Mouse (Mus musculus) hindbrain, embryonic 15.5 days (tissue): ENCODE measurements around the gene Gm42906. TPM values are rescaled to one million over a fixed set of nuclear protein-coding genes. Genes with fewer than 3 reads are reported as not detected.

Experiments used
- ATAC-seq: fragments of 200-750 bp; cut with Nextera tagmentation; 2 replicates; pipeline ENCODE4 v1.8.0; 2017; ENCODE audit warnings: low read depth, moderate number of reproducible peaks, moderate TSS enrichment; ENCODE audit not compliant: low FRiP score
- H3K27ac ChIP-seq: fragments of 300-500 bp; sonication (generic); replicated peaks from 2 replicates; pipeline ENCODE4 v1.5.1; 2015; ENCODE audit warnings: mild to moderate bottlenecking, inconsistent platforms
- H3K27me3 ChIP-seq: fragments of 300-500 bp; sonication (generic); 2 replicates; pipeline ENCODE4 v1.6.1; 2015; ENCODE audit warnings: control low read depth, inconsistent platforms
- H3K36me3 ChIP-seq: fragments of 300-500 bp; sonication (generic); 2 replicates; pipeline ENCODE4 v1.6.1; 2015; ENCODE audit warnings: control low read depth, inconsistent platforms
- H3K4me1 ChIP-seq: fragments of 300-500 bp; sonication (generic); replicated peaks from 2 replicates; pipeline ENCODE4 v1.6.1; 2015; ENCODE audit warnings: control low read depth, inconsistent platforms
- H3K4me2 ChIP-seq: fragments of 300-500 bp; sonication (generic); 2 replicates; pipeline ENCODE4 v1.6.1; 2015; ENCODE audit warnings: moderate library complexity, mild to moderate bottlenecking, inconsistent platforms
- H3K4me3 ChIP-seq: fragments of 300-500 bp; sonication (generic); 2 replicates; pipeline ENCODE4 v1.5.1; 2015; ENCODE audit warnings: mild to moderate bottlenecking, inconsistent platforms
- H3K9ac ChIP-seq: fragments of 300-500 bp; sonication (generic); 2 replicates; pipeline ENCODE4 v1.6.1; 2015; ENCODE audit warnings: inconsistent platforms
- H3K9me3 ChIP-seq: fragments of 300-500 bp; sonication (generic); 2 replicates; pipeline ENCODE4 v1.6.1; 2016; ENCODE audit warnings: control low read depth, inconsistent platforms
- WGBS: fragments of 180-500 bp; shearing (Covaris S2); methylation state at CpG from one replicate; pipeline ENCODE4 v1.1.7; 2015; 5-methylcytosine and 5-hydroxymethylcytosine counted together
- polyA plus RNA-seq: library from polyadenylated mRNA; unstranded; fragments of >200 nt; fragmentation: Nextera tagmentation; extraction: Ambion mirVana; gene quantifications from 2 replicates; pipeline ENCODE4 v1.2.1, GENCODE M21; 2015

The Gm42906 gene
- polyA plus RNA-seq, 1 experiment from 2014 or later, result not detected

- H3K4me1 ChIP-seq, result no peaks in the 10 kb centered on the region
- ATAC-seq, result no peak
- no peaks in the 10 kb centered on the region for H3K9me3 ChIP-seq
- H3K9ac ChIP-seq, result no peak overlapping the region
- H3K4me3 ChIP-seq, result no peak overlapping the region
- H3K36me3 ChIP-seq, result no peaks in the 10 kb centered on the region
- H3K27ac ChIP-seq, result no peak overlapping the region
- 79% methylated on average over 3 of the region's 3 CpGs for WGBS
- H3K4me2 ChIP-seq, result no peak overlapping the region
- H3K27me3 ChIP-seq, result no peaks in the 10 kb centered on the region
Measured at GRCm38 (mm10) chr5:151348418-151348817, 79.5 kb downstream of the Gm42906 start.

GRCm38 (mm10) chr5:151346626-151347025, 81.3 kb downstream of the Gm42906 start:
- Histone ChIP-seq H3K4me3 (no peak overlapping the region), H3K9me3 (no peaks in the 10 kb centered on the region), H3K27me3 (no peaks in the 10 kb centered on the region), H3K4me1 (no peaks in the 10 kb centered on the region), H3K27ac (no peak overlapping the region), H3K4me2 (no peak overlapping the region), H3K36me3 (no peaks in the 10 kb centered on the region), H3K9ac (no peak overlapping the region)
- WGBS, result 92% methylated on average over 8 of the region's 8 CpGs
- ATAC-seq, result no peak

GRCm38 (mm10) chr5:151344737-151345136, 83.2 kb downstream of the Gm42906 start:
- no peak for ATAC-seq
- WGBS, result 89% methylated on average over 4 of the region's 4 CpGs

GRCm38 (mm10) chr5:151333686-151334085, 94.3 kb downstream of the Gm42906 start:
- H3K4me1 ChIP-seq, result no peaks in the 10 kb centered on the region
- H3K9ac ChIP-seq, result no peak overlapping the region
- H3K36me3 ChIP-seq, result no peaks in the 10 kb centered on the region
- ATAC-seq, result no peak
- H3K27me3 ChIP-seq, result no peaks in the 10 kb centered on the region
- H3K4me2 ChIP-seq, result no peak overlapping the region
- H3K27ac ChIP-seq, result no peak overlapping the region
- H3K9me3 ChIP-seq, result no peaks in the 10 kb centered on the region
- no peak overlapping the region for H3K4me3 ChIP-seq

More at GRCm38 (mm10) chr5:151344737-151345136, 83.2 kb downstream of the Gm42906 start:
- Histone ChIP-seq H3K27ac (no peak overlapping the region), H3K36me3 (no peaks in the 10 kb centered on the region), H3K9ac (no peak overlapping the region), H3K9me3 (no peaks in the 10 kb centered on the region), H3K4me3 (no peak overlapping the region), H3K4me1 (no peaks in the 10 kb centered on the region), H3K27me3 (no peaks in the 10 kb centered on the region), H3K4me2 (no peak overlapping the region)

GRCm38 (mm10) chr5:151333191-151333594, 94.8 kb downstream of the Gm42906 start:
- Histone ChIP-seq H3K36me3 (no peaks in the 10 kb centered on the region), H3K4me3 (no peak overlapping the region), H3K27ac (no peak overlapping the region), H3K4me2 (no peak overlapping the region), H3K4me1 (no peaks in the 10 kb centered on the region), H3K9ac (no peak overlapping the region), H3K9me3 (no peaks in the 10 kb centered on the region), H3K27me3 (no peaks in the 10 kb centered on the region)
- no peak for ATAC-seq

- H3K4me3 ChIP-seq, result no peak overlapping the region
- no peak overlapping the region for H3K4me2 ChIP-seq
- no peak for ATAC-seq
- H3K27ac ChIP-seq, result no peak overlapping the region
- no peaks in the 10 kb centered on the region for H3K9me3 ChIP-seq
- no peaks in the 10 kb centered on the region for H3K36me3 ChIP-seq
- no peaks in the 10 kb centered on the region for H3K27me3 ChIP-seq
- WGBS, result 76% methylated on average over 10 of the region's 10 CpGs
- H3K4me1 ChIP-seq, result no peaks in the 10 kb centered on the region
- H3K9ac ChIP-seq, result no peak overlapping the region
Measured at GRCm38 (mm10) chr5:151315804-151316597, 112.0 kb downstream of the Gm42906 start.

- H3K9me3 ChIP-seq, result no peaks in the 10 kb centered on the region
- H3K4me3 ChIP-seq, result no peak overlapping the region
- H3K27me3 ChIP-seq, result no peaks in the 10 kb centered on the region
- no peaks in the 10 kb centered on the region for H3K36me3 ChIP-seq
- 66% methylated on average over 2 of the region's 2 CpGs for WGBS
- H3K27ac ChIP-seq, result no peak overlapping the region
- no peak overlapping the region for H3K4me2 ChIP-seq
- no peak overlapping the region for H3K9ac ChIP-seq
- no peak for ATAC-seq
- no peaks in the 10 kb centered on the region for H3K4me1 ChIP-seq
Measured at GRCm38 (mm10) chr5:151300286-151300685, 127.7 kb downstream of the Gm42906 start.

- ATAC-seq, result no peak
- WGBS, result 87% methylated on average over 7 of the region's 7 CpGs
Measured at GRCm38 (mm10) chr5:151299576-151299975, 128.4 kb downstream of the Gm42906 start.

GRCm38 (mm10) chr5:151298371-151298770, 129.6 kb downstream of the Gm42906 start:
- no peaks in the 10 kb centered on the region for H3K4me1 ChIP-seq
- no peaks in the 10 kb centered on the region for H3K27me3 ChIP-seq
- H3K9me3 ChIP-seq, result no peaks in the 10 kb centered on the region
- no peak overlapping the region for H3K27ac ChIP-seq
- no peak for ATAC-seq
- H3K4me3 ChIP-seq, result no peak overlapping the region
- 75% methylated on average over 4 of the region's 4 CpGs for WGBS
- no peaks in the 10 kb centered on the region for H3K36me3 ChIP-seq
- H3K4me2 ChIP-seq, result no peak overlapping the region
- no peak overlapping the region for H3K9ac ChIP-seq

More at GRCm38 (mm10) chr5:151299576-151299975, 128.4 kb downstream of the Gm42906 start:
- Histone ChIP-seq H3K4me1 (no peaks in the 10 kb centered on the region), H3K27ac (no peak overlapping the region), H3K27me3 (no peaks in the 10 kb centered on the region), H3K4me3 (no peak overlapping the region), H3K36me3 (no peaks in the 10 kb centered on the region), H3K9ac (no peak overlapping the region), H3K9me3 (no peaks in the 10 kb centered on the region), H3K4me2 (no peak overlapping the region)

GRCm38 (mm10) chr5:151296244-151296643, 131.7 kb downstream of the Gm42906 start:
- WGBS, result 63% methylated on average over 4 of the region's 4 CpGs
- ATAC-seq, result no peak
- Histone ChIP-seq H3K9ac (no peak overlapping the region), H3K27ac (no peak overlapping the region), H3K27me3 (no peaks in the 10 kb centered on the region), H3K4me2 (no peak overlapping the region), H3K9me3 (no peaks in the 10 kb centered on the region), H3K4me3 (no peak overlapping the region), H3K36me3 (no peaks in the 10 kb centered on the region), H3K4me1 (no peaks in the 10 kb centered on the region)

- no peak overlapping the region for H3K4me3 ChIP-seq
- WGBS, result 91% methylated on average over 4 of the region's 4 CpGs
- no peak for ATAC-seq
Measured at GRCm38 (mm10) chr5:151293591-151293990, 134.4 kb downstream of the Gm42906 start.

GRCm38 (mm10) chr5:151292310-151292709, 135.7 kb downstream of the Gm42906 start:
- H3K4me1 ChIP-seq, result no peaks in the 10 kb centered on the region
- no peak overlapping the region for H3K4me3 ChIP-seq
- ATAC-seq, result no peak

More at GRCm38 (mm10) chr5:151293591-151293990, 134.4 kb downstream of the Gm42906 start:
- Histone ChIP-seq H3K4me2 (no peak overlapping the region), H3K27ac (no peak overlapping the region), H3K4me1 (no peaks in the 10 kb centered on the region), H3K9me3 (no peaks in the 10 kb centered on the region), H3K9ac (no peak overlapping the region), H3K36me3 (no peaks in the 10 kb centered on the region), H3K27me3 (no peaks in the 10 kb centered on the region)

GRCm38 (mm10) chr5:151286331-151286730, 141.6 kb downstream of the Gm42906 start:
- Histone ChIP-seq H3K9me3 (no peaks in the 10 kb centered on the region), H3K9ac (no peak overlapping the region), H3K4me2 (no peak overlapping the region), H3K27ac (no peak overlapping the region), H3K27me3 (no peaks in the 10 kb centered on the region), H3K36me3 (no peaks in the 10 kb centered on the region), H3K4me3 (no peak overlapping the region), H3K4me1 (0 out of 2 replicates have a peak, but pooled peaks cover 4% of the 10 kb centered on the region)
- ATAC-seq, result no peak
- WGBS, result 77% methylated on average over 1 of the region's 1 CpGs

More at GRCm38 (mm10) chr5:151292310-151292709, 135.7 kb downstream of the Gm42906 start:
- Histone ChIP-seq H3K4me2 (no peak overlapping the region), H3K9me3 (no peaks in the 10 kb centered on the region), H3K27ac (no peak overlapping the region), H3K9ac (no peak overlapping the region), H3K27me3 (no peaks in the 10 kb centered on the region), H3K36me3 (no peaks in the 10 kb centered on the region)
- WGBS, result 18% methylated on average over 1 of the region's 1 CpGs
